Mouse (Mus musculus): ENCODE data around the gene Dkkl1.

GRCm38 (mm10) chr7:45211070-45211469 is 877 bp downstream of the Dkkl1 start:
- TF ChIP-seq CTCF (IDR thresholded peaks at IDR 0.05; ENCODE audit: borderline replicate concordance, insufficient read depth, low read depth, low read length) (no peak), POLR2A (IDR thresholded peaks at IDR 0.05; ENCODE audit: borderline replicate concordance, insufficient read depth, low read length) (no peak)
